Comparison of ENCODE assay signal across 10 mouse cellular contexts in the genomic region with DNA sequence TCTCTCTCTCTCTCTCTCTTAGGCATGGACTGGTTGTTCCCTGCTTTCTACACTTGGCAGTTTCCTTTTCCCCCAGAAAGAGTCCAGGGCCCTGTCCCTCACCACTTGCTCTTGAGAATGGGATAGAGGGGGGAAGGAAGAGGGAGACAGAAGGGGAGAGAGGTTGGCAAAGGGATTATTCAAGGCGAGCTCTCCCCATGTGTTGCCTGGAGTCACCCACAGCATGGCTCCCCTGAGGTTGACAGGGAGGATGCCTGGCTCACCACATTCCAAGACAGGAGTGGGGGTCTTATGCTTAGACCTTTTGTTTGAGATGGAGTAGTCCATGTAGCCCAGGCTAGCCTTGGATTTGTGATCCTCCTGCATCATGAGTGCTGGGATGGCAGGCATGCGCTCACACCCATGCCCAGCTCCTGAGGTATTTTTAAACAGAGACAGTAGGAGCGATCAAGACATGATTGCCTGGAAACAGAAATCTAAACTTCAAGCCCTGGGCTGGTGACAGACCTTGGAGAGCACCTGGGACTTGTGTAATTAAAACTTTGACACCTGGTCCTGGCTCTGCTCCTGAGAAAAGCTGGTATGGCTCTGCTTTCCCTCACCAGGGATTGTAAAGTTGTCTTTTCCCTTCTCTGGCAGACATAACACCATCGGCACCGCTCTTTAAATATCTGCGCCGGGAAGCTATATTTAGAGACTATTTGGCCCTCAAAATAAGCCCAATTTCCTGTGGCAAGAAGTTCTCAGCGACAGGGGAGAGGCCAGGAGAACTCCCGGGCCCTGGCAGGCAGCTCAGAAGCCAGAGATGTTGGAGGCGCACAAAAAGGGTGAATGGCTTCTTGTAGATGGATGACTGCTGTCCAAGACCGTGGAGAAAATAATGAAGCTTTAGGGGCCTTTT. TPM values are rescaled to one million over a fixed set of nuclear protein-coding genes. Genes with fewer than 3 reads are reported as not detected.
DNase-seq lines count a peak whose midpoint lies in the region; ATAC-seq and TF ChIP-seq lines count a peak whose summit lies in the region.
"Had no signal": no experiment of that assay in that cellular context is flagged by ENCODE, and none has a peak within 500 bp of the region (broad histone marks: within the 10 kb centered on the region; RNA-seq: fewer than 3 reads in every experiment).

No protein-coding gene starts in this region.

- no peak for ATAC-seq in embryonic facial prominence, embryonic 13.5 days (ENCODE audit: insufficient number of reproducible peaks, insufficient read depth, low FRiP score, low TSS enrichment, low read depth)
- ATAC-seq in kidney, embryonic 15.5 days (replicated peaks; ENCODE audit: low FRiP score) = no peak
- no peak for ATAC-seq in stomach, postnatal 0 days (ENCODE audit: low FRiP score, low TSS enrichment)

- H3K4me1 ChIP-seq in embryonic facial prominence, embryonic 13.5 days = no peaks in the 10 kb centered on the region
- peaks cover 7% of the 10 kb centered on the region for H3K4me1 ChIP-seq in embryonic facial prominence, embryonic 10.5 days
- H3K4me1 ChIP-seq in kidney, embryonic 15.5 days = peaks cover 27% of the 10 kb centered on the region
- no peaks in the 10 kb centered on the region for H3K4me1 ChIP-seq in stomach, postnatal 0 days (replicated peaks; ENCODE audit: control insufficient read depth, insufficient read depth)

- H3K4me2 ChIP-seq in embryonic facial prominence, embryonic 13.5 days = no peak overlapping the region
- no peak overlapping the region for H3K4me2 ChIP-seq in kidney, embryonic 15.5 days
- H3K4me2 ChIP-seq in stomach, postnatal 0 days (replicated peaks; ENCODE audit: low read depth) = no peak overlapping the region

- H3K9ac ChIP-seq in embryonic facial prominence, embryonic 13.5 days = no peak overlapping the region
- no peak overlapping the region for H3K9ac ChIP-seq in kidney, embryonic 15.5 days
- no peak overlapping the region for H3K9ac ChIP-seq in stomach, postnatal 0 days (ENCODE audit: low read length)

- H3K27ac ChIP-seq in embryonic facial prominence, embryonic 13.5 days = 0 out of 2 replicates have a peak overlapping the region, but pooled peaks have one; percentile 11
- H3K27ac ChIP-seq in embryonic facial prominence, embryonic 10.5 days (replicated peaks) = no peak overlapping the region
- peak overlapping the region; percentile 37; the same call in 1 of the 2 replicates for H3K27ac ChIP-seq in kidney, embryonic 15.5 days
- H3K27ac ChIP-seq in stomach, postnatal 0 days (replicated peaks) = peak overlapping the region; percentile 30; the same call in 1 of the 2 replicates

- H3K4me3 ChIP-seq in embryonic facial prominence, embryonic 13.5 days = no peak overlapping the region
- H3K4me3 ChIP-seq in embryonic facial prominence, embryonic 10.5 days = no peak overlapping the region
- no peak overlapping the region for H3K4me3 ChIP-seq in kidney, embryonic 15.5 days (replicated peaks)
- H3K4me3 ChIP-seq in stomach, postnatal 0 days (ENCODE audit: low read depth, low read length) = no peak overlapping the region

- TF ChIP-seq EP300 in stomach, postnatal 0 days (optimal IDR thresholded peaks at IDR 0.05) = no peak

- 78% methylated on average over 11 of the region's 11 CpGs for WGBS in embryonic facial prominence, embryonic 13.5 days
- 78% methylated on average over 11 of the region's 11 CpGs for WGBS in embryonic facial prominence, embryonic 10.5 days
- 54% methylated on average over 11 of the region's 11 CpGs for WGBS in kidney, embryonic 15.5 days
- WGBS in stomach, postnatal 0 days = 45% methylated on average over 11 of the region's 11 CpGs

- DNase-seq in embryonic facial prominence, embryonic 10.5 days (ENCODE audit: low spot score) = no peak
- DNase-seq in right cerebral cortex, adult 18-20 months = peak; percentile 23
- DNase-seq in right cerebral cortex, postnatal 4 days = no peak
- no peak for DNase-seq in stomach, postnatal 0 days (ENCODE audit: low spot score)
- DNase-seq in thymus, postnatal 0 days (ENCODE audit: low spot score) = no peak
- DNase-seq in MN1 (ENCODE audit: low spot score) = no peak

- no peak for TF ChIP-seq CTCF in stomach, postnatal 0 days (IDR thresholded peaks at IDR 0.05; ENCODE audit: low read depth)

- no peaks in the 10 kb centered on the region for H3K9me3 ChIP-seq in embryonic facial prominence, embryonic 13.5 days
- no peaks in the 10 kb centered on the region for H3K9me3 ChIP-seq in embryonic facial prominence, embryonic 10.5 days
- no peaks in the 10 kb centered on the region for H3K9me3 ChIP-seq in kidney, embryonic 15.5 days (replicated peaks)
- no peaks in the 10 kb centered on the region for H3K9me3 ChIP-seq in stomach, postnatal 0 days (ENCODE audit: control insufficient read depth, low read length)

- H3K27me3 ChIP-seq in embryonic facial prominence, embryonic 13.5 days = no peaks in the 10 kb centered on the region
- no peaks in the 10 kb centered on the region for H3K27me3 ChIP-seq in embryonic facial prominence, embryonic 10.5 days (replicated peaks; ENCODE audit: low read depth, poor library complexity, severe bottlenecking)
- H3K27me3 ChIP-seq in kidney, embryonic 15.5 days = no peaks in the 10 kb centered on the region
- H3K27me3 ChIP-seq in stomach, postnatal 0 days (ENCODE audit: control insufficient read depth, insufficient read depth, low read length) = no peaks in the 10 kb centered on the region

- no peaks in the 10 kb centered on the region for H3K36me3 ChIP-seq in embryonic facial prominence, embryonic 13.5 days
- peaks cover 11% of the 10 kb centered on the region; the same call in 1 of the 2 replicates for H3K36me3 ChIP-seq in embryonic facial prominence, embryonic 10.5 days (replicated peaks)
- H3K36me3 ChIP-seq in kidney, embryonic 15.5 days = no peaks in the 10 kb centered on the region
- no peaks in the 10 kb centered on the region for H3K36me3 ChIP-seq in stomach, postnatal 0 days (ENCODE audit: control insufficient read depth, insufficient read depth, low read length)

RNA-seq across cellular contexts. Expression of a gene that starts 20.0 kb away (rescaled TPM):
- polyA plus RNA-seq in embryonic facial prominence, embryonic 13.5 days (2015; fragmentation: Nextera tagmentation; extraction: Ambion mirVana) = 34.6 and 37.9 TPM in 2 replicates
- 64.6 and 66.1 TPM in 2 replicates for polyA plus RNA-seq in embryonic facial prominence, embryonic 10.5 days (2016; fragmentation: Nextera tagmentation; extraction: Ambion mirVana)
- polyA plus RNA-seq in kidney, embryonic 15.5 days (2015; fragmentation: Nextera tagmentation; extraction: Ambion mirVana) = 43.2 and 45.2 TPM in 2 replicates
- 4.9 and 7.3 TPM in 2 replicates for polyA plus RNA-seq in stomach, postnatal 0 days (2015; fragmentation: Nextera tagmentation; extraction: Ambion mirVana)
- 2.4 and 2.7 TPM in 2 replicates for polyA plus RNA-seq in thymus, postnatal 0 days (2015; fragmentation: Nextera tagmentation; extraction: Ambion mirVana)

RNA-seq across cellular contexts. Expression of a gene that starts 38.5 kb away (rescaled TPM):
- not detected in 2 replicates for polyA plus RNA-seq in embryonic facial prominence, embryonic 13.5 days (2015; fragmentation: Nextera tagmentation; extraction: Ambion mirVana)
- not detected in 2 replicates for polyA plus RNA-seq in embryonic facial prominence, embryonic 10.5 days (2016; fragmentation: Nextera tagmentation; extraction: Ambion mirVana)
- polyA plus RNA-seq in kidney, embryonic 15.5 days (2015; fragmentation: Nextera tagmentation; extraction: Ambion mirVana) = not detected in 2 replicates
- not detected in 2 replicates for polyA plus RNA-seq in stomach, postnatal 0 days (2015; fragmentation: Nextera tagmentation; extraction: Ambion mirVana)
- polyA plus RNA-seq in thymus, postnatal 0 days (2015; fragmentation: Nextera tagmentation; extraction: Ambion mirVana) = not detected in 2 replicates
- polyA plus RNA-seq: C2C12; embryonic facial prominence, embryonic 11.5 days had no signal

RNA-seq across cellular contexts. Expression of a gene that starts 47.9 kb away (rescaled TPM):
- polyA plus RNA-seq in embryonic facial prominence, embryonic 13.5 days (2015; fragmentation: Nextera tagmentation; extraction: Ambion mirVana) = 1.6 and 1.7 TPM in 2 replicates
- 0.75 and 0.86 TPM in 2 replicates for polyA plus RNA-seq in embryonic facial prominence, embryonic 10.5 days (2016; fragmentation: Nextera tagmentation; extraction: Ambion mirVana)
- 1.9 and 2.4 TPM in 2 replicates for polyA plus RNA-seq in kidney, embryonic 15.5 days (2015; fragmentation: Nextera tagmentation; extraction: Ambion mirVana)
- polyA plus RNA-seq in stomach, postnatal 0 days (2015; fragmentation: Nextera tagmentation; extraction: Ambion mirVana) = 1.7 and 2.8 TPM in 2 replicates
- polyA plus RNA-seq in thymus, postnatal 0 days (2015; fragmentation: Nextera tagmentation; extraction: Ambion mirVana) = 32.0 and 35.5 TPM in 2 replicates
- polyA plus RNA-seq: C2C12 had no signal
